Mouse (Mus musculus) E14TG2a.4 (cell line): Measurements from ENCODE around the gene Snx5.

Experiments
- H3K27me3 ChIP-seq: 2 replicates; pipeline ENCODE4 v1.6.1; 2014; ENCODE audit warnings: low read length, control low read depth; ENCODE audit not compliant: insufficient read depth
- H3K36me3 ChIP-seq: 2 replicates; pipeline ENCODE4 v1.6.1; 2014; ENCODE audit warnings: low read length, control low read depth; ENCODE audit not compliant: insufficient read depth
- H3K4me1 ChIP-seq: replicated peaks from 2 replicates; pipeline ENCODE4 v1.6.1; 2014; ENCODE audit warnings: low read depth, low read length, control low read depth
- H3K4me3 ChIP-seq: replicated peaks from 2 replicates; pipeline ENCODE4 v1.5.1; 2014; ENCODE audit warnings: mild to moderate bottlenecking, low read length
- H3K9me3 ChIP-seq: 2 replicates; pipeline ENCODE4 v1.6.1; 2014; ENCODE audit warnings: low read length, control low read depth
- CTCF ChIP-seq: conservative IDR thresholded peaks from 2 replicates; pipeline ENCODE4 v1.5.1; 2014; ENCODE audit warnings: low read length
- NANOG ChIP-seq: IDR thresholded peaks from 2 replicates; pipeline ENCODE4 v1.6.1; 2014; ENCODE audit warnings: borderline replicate concordance, low read length, mixed read lengths
- POU5F1 ChIP-seq: IDR thresholded peaks from 2 replicates; pipeline ENCODE4 v1.6.1; 2014; ENCODE audit warnings: low read length, borderline replicate concordance

The Snx5 gene

GRCm38 (mm10) chr2:144270507-144271420 is at the start of gene Snx5, which contains the start of gene Mgme1:
TSS of gene Snx5 (minus strand) at chr2:144270906.
TSS of gene Mgme1 (plus strand) at chr2:144270663.
- H3K4me3 ChIP-seq = peak within 1 kb of the TSS; percentile 98
- H3K4me1 ChIP-seq = peaks cover 66% of the 10 kb centered on the region
- H3K27me3 ChIP-seq = no peaks in the 10 kb centered on the region
- H3K36me3 ChIP-seq = peaks cover 68% of the 10 kb centered on the region
- TF ChIP-seq NANOG (no peak), POU5F1 (no peak), CTCF (no peak)
- H3K9me3 ChIP-seq = no peaks in the 10 kb centered on the region

- Histone ChIP-seq H3K27me3 (no peaks in the 10 kb centered on the region), H3K36me3 (no peaks in the 10 kb centered on the region), H3K9me3 (no peaks in the 10 kb centered on the region), H3K4me3 (no peak overlapping the region), H3K4me1 (peaks cover 39% of the 10 kb centered on the region)
- TF ChIP-seq NANOG = no peak
- TF ChIP-seq POU5F1 = no peak
- TF ChIP-seq CTCF = no peak
Observed at GRCm38 (mm10) chr2:144311372-144311771, 40.7 kb upstream of the Snx5 start.

GRCm38 (mm10) chr2:144310273-144310672 is 39.6 kb upstream of the Snx5 start:
- Histone ChIP-seq H3K36me3 (no peaks in the 10 kb centered on the region), H3K9me3 (no peaks in the 10 kb centered on the region), H3K27me3 (no peaks in the 10 kb centered on the region), H3K4me1 (peaks cover 47% of the 10 kb centered on the region), H3K4me3 (0 out of 2 replicates have a peak overlapping the region, but pooled peaks have one; percentile 3)
- TF ChIP-seq CTCF (no peak), NANOG (no peak), POU5F1 (no peak)

- Histone ChIP-seq H3K36me3 (no peaks in the 10 kb centered on the region), H3K27me3 (no peaks in the 10 kb centered on the region), H3K4me3 (no peak overlapping the region), H3K9me3 (no peaks in the 10 kb centered on the region), H3K4me1 (peaks cover 59% of the 10 kb centered on the region)
- TF ChIP-seq POU5F1 (no peak), NANOG (no peak), CTCF (no peak)
Observed at GRCm38 (mm10) chr2:144308561-144308960, 37.9 kb upstream of the Snx5 start.

- Histone ChIP-seq H3K9me3 (no peaks in the 10 kb centered on the region), H3K4me1 (peaks cover 53% of the 10 kb centered on the region), H3K36me3 (no peaks in the 10 kb centered on the region), H3K4me3 (peak overlapping the region; percentile 53), H3K27me3 (peaks cover 2% of the 10 kb centered on the region; the same call in 1 of the 2 replicates)
- TF ChIP-seq CTCF (peak; percentile 23; the same call in 1 of the 2 replicates), NANOG (no peak), POU5F1 (no peak)
Observed at GRCm38 (mm10) chr2:144305721-144306294, 35.1 kb upstream of the Snx5 start.

- Histone ChIP-seq H3K27me3 (peaks cover 2% of the 10 kb centered on the region; the same call in 1 of the 2 replicates), H3K4me3 (no peak overlapping the region), H3K36me3 (no peaks in the 10 kb centered on the region), H3K9me3 (no peaks in the 10 kb centered on the region), H3K4me1 (peaks cover 22% of the 10 kb centered on the region)
- no peak for TF ChIP-seq NANOG
- no peak for TF ChIP-seq POU5F1
- no peak for TF ChIP-seq CTCF
Observed at GRCm38 (mm10) chr2:144301101-144301500, 30.4 kb upstream of the Snx5 start.

GRCm38 (mm10) chr2:144299749-144300669 is 29.3 kb upstream of the Snx5 start:
- no peak overlapping the region for H3K4me3 ChIP-seq
- no peaks in the 10 kb centered on the region for H3K36me3 ChIP-seq
- H3K27me3 ChIP-seq = peaks cover 2% of the 10 kb centered on the region; the same call in 1 of the 2 replicates
- peaks cover 6% of the 10 kb centered on the region for H3K9me3 ChIP-seq
- H3K4me1 ChIP-seq = peaks cover 13% of the 10 kb centered on the region; the same call in 1 of the 2 replicates
- no peak for TF ChIP-seq NANOG
- TF ChIP-seq POU5F1 = no peak
- TF ChIP-seq CTCF = no peak

- H3K27me3 ChIP-seq = no peaks in the 10 kb centered on the region
- H3K36me3 ChIP-seq = no peaks in the 10 kb centered on the region
- peaks cover 9% of the 10 kb centered on the region for H3K9me3 ChIP-seq
- TF ChIP-seq NANOG (no peak), POU5F1 (no peak), CTCF (0 out of 2 replicates have a peak, but pooled peaks have one; percentile 3)
- H3K4me1 ChIP-seq = no peaks in the 10 kb centered on the region
- H3K4me3 ChIP-seq = no peak overlapping the region
Observed at GRCm38 (mm10) chr2:144295145-144295735, 24.5 kb upstream of the Snx5 start.
